Mouse (Mus musculus): ENCODE data around the gene Fundc1. TPM values are rescaled to one million over a fixed set of nuclear protein-coding genes. Genes with fewer than 3 reads are reported as not detected.
A peak's percentile ranks its signal among the peaks of the same experiment; 100 is the strongest.
"Not testable (repeated sequence)": the region's sequence is repeated elsewhere in the genome, so short reads cannot be mapped to it uniquely, and the experiment has no call there.

Gene Fundc1
- polyA plus RNA-seq (2015; fragmentation: Nextera tagmentation; extraction: Ambion mirVana) = 68.9 and 70.7 TPM in 2 replicates

DNA sequence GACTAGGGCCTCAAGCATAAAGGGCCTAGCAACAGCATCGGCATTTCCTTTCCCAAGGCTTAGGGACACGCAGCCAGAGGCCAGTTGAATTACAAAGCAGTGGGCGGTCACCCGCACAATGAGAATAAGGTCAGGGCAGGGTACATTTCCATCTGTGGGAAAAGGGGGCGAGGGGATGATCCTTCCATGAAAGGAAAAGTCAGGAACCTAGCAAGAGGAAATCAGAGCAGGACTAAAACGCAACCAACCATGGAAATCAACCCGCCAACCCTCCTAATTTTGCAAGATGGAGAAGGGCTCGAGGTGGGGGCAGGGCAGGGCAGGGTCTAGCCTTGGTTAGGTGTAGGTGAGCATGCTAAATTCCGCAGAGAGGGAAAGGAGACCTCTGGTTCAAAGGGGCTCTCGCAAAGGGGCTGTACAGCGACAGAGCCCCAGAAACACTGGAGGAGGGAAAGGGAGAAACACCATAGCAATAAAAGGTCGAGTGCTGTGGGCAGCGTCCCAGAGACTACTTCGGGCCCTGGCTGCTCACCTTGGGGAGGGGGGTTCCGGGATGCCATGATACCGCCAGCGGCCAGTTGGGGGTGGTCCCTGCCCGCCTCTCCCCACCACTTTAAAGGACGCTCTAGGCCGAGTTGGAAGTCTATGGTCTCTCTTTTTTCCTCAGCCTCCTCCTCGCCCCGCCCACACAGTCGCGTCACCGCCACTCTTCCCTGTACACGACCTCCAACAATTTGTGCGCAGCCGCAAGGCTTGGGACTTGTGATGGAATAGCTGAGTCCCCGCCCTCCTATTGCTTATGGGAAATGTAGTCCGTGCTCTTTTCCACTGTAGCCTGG, at the start of gene Fundc1:
TSS of gene Fundc1 (minus strand) at position 705 of the 839 bp plus-strand sequence.
- Histone ChIP-seq H3K27me3 (no peaks in the 10 kb centered on the region), H3K36me3 (no peaks in the 10 kb centered on the region), H3K9ac (peak within 1 kb of the TSS; percentile 65), H3K4me3 (peak within 1 kb of the TSS; percentile 50), H3K4me1 (no peaks in the 10 kb centered on the region), H3K27ac (peak within 1 kb of the TSS; percentile 84), H3K4me2 (replicated peaks) (peak within 1 kb of the TSS; percentile 56), H3K9me3 (no peaks in the 10 kb centered on the region)
- peak; percentile 99 for ATAC-seq (ENCODE audit: low FRiP score, low read depth)
- 11% methylated on average over 29 of the region's 30 CpGs for WGBS

DNA sequence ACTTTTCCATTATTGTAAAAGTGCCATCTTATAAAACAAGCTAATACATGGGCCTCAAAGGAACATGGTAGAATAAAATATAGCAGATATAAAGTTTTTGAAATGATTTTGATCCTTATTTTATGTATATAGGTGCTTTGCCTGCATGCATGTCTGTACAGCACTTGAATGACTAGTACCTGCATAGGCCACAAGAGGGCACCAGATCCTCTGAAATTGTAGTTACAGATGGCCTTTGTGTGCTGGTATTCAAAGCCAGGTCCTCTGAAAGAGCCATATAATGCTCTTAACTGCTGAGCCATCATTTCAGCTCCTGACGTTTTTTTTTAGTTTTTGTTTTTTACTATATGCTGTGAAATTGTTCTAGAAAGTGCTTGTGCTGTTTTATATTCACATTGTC, 39.1 kb upstream of the Fundc1 start:
- Histone ChIP-seq H3K9ac (no peak overlapping the region), H3K4me3 (no peak overlapping the region), H3K36me3 (no peaks in the 10 kb centered on the region), H3K27me3 (no peaks in the 10 kb centered on the region), H3K27ac (no peak overlapping the region), H3K9me3 (no peaks in the 10 kb centered on the region; the same call in 1 of the 2 replicates), H3K4me1 (no peaks in the 10 kb centered on the region), H3K4me2 (replicated peaks) (no peak overlapping the region)
- ATAC-seq (ENCODE audit: low FRiP score, low read depth) = no peak
- WGBS = 82% methylated on average over 1 of the region's 1 CpGs

DNA sequence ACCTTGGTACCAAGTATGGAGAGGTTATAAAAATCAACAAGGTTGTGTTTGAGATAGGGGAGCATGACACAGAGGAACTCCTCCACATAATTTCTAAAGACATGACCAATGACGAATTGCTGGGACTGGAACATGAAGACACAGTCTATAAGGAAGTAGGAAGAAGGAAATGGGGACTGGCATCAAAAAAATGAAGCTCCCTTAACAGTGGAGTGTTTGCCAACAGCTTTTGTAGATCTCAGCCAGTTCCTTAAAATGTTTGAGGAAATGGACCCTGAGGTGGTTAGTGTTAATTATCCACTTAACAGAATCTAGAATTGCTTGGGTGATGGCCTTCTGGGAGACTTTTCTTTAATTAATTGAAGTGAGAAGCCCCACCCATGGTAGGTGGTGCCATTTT, 36.6 kb upstream of the Fundc1 start:
- 75% methylated on average over 1 of the region's 1 CpGs for WGBS
- Histone ChIP-seq H3K36me3 (no peaks in the 10 kb centered on the region), H3K27ac (no peak overlapping the region), H3K27me3 (no peaks in the 10 kb centered on the region), H3K4me1 (no peaks in the 10 kb centered on the region), H3K9ac (no peak overlapping the region), H3K4me2 (replicated peaks) (no peak overlapping the region), H3K9me3 (no peaks in the 10 kb centered on the region; the same call in 1 of the 2 replicates), H3K4me3 (no peak overlapping the region)
- ATAC-seq (ENCODE audit: low FRiP score, low read depth) = no peak

DNA sequence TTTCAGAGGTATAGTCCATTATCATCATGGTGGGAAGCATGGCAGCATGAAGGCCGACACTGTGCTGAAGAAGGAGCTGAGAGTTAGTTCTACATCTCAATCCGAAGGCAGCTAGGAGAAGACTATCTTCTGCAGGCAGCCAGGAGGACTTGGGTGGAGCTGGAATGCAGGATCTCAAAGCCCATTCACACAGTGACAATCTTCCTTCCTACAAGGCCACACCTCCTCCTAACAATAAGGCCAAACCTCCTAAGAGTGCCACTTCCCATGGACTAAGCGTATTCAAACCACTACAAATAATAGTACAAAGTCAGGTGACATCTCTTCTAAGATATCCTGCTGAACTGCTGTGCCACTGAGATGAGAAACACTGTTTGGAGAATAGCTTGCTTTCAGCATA, 35.5 kb upstream of the Fundc1 start:
- WGBS = 85% methylated on average over 3 of the region's 3 CpGs

DNA sequence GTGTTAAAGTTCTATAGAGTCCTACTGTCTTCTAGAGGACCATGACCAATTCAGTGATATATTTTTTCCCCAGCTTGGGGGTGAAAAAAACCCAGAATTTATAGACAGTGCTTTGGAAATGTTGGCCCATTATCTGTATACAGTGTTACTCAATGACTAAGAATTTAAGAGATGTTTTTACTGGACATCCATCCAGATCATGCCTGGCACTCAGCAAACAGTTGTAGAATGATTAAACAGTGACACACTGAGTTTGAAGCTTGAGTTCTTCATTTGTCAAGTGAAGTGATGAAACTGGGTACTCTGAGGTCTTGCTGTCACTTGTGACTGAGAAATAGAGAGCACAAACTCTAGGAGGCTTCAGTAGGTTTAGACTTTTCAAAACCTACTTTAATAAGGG, 21.2 kb upstream of the Fundc1 start:
- no peaks in the 10 kb centered on the region for H3K36me3 ChIP-seq
- H3K4me1 ChIP-seq = no peaks in the 10 kb centered on the region
- H3K4me3 ChIP-seq = no peak overlapping the region
- no peaks in the 10 kb centered on the region for H3K9me3 ChIP-seq
- no peak overlapping the region for H3K9ac ChIP-seq
- no peak overlapping the region for H3K27ac ChIP-seq
- H3K27me3 ChIP-seq = no peaks in the 10 kb centered on the region
- no peak for ATAC-seq (ENCODE audit: low FRiP score, low read depth)
- no peak overlapping the region for H3K4me2 ChIP-seq (replicated peaks)

More for the DNA sequence above, 35.5 kb upstream of the Fundc1 start:
- Histone ChIP-seq H3K36me3 (no peaks in the 10 kb centered on the region), H3K9me3 (no peaks in the 10 kb centered on the region; the same call in 1 of the 2 replicates), H3K4me2 (replicated peaks) (no peak overlapping the region), H3K27me3 (no peaks in the 10 kb centered on the region), H3K4me3 (no peak overlapping the region), H3K27ac (no peak overlapping the region), H3K9ac (no peak overlapping the region), H3K4me1 (no peaks in the 10 kb centered on the region)
- no peak for ATAC-seq (ENCODE audit: low FRiP score, low read depth)

DNA sequence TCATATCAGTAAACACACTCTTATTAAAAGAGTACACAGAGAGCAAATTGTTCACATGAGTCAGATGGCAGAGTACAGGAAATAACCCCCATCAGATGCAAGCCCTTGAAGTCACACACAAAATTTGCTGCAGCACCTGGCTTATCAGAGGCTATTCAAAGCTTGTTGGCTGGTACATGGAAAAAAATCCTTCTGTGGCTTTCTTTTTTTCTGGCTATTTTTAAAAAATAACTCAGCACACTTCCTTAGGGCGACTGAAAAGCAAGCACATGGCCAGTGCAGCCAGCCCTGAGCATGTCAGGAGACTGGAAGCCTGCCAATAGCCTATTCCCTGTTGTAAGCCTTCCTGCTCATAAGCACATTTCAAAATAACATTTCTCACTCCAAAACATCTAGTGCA, 18.6 kb upstream of the Fundc1 start:
- Histone ChIP-seq H3K9me3 (no peaks in the 10 kb centered on the region), H3K36me3 (no peaks in the 10 kb centered on the region), H3K9ac (no peak overlapping the region), H3K4me1 (no peaks in the 10 kb centered on the region), H3K4me2 (replicated peaks) (no peak overlapping the region), H3K4me3 (no peak overlapping the region), H3K27me3 (no peaks in the 10 kb centered on the region), H3K27ac (no peak overlapping the region)
- ATAC-seq (ENCODE audit: low FRiP score, low read depth) = no peak
- WGBS = 24% methylated on average over 1 of the region's 1 CpGs

DNA sequence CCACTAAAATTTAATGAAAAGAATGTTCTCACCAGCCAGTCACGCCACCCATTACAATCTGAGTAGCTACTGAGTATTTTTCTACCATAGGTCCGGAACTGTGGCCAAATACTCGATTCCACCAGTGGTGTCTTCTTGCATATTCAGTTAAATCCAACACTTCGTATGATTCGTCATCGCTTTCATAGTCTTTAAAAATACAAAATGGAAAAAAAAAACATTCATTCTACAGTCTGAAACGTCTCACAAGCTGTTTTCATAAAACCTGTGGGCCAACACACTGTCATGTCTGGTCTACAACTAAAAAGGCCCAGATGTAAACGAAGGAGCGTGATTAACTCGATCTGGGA, 879 bp downstream of the Fundc1 start:
- H3K4me3 ChIP-seq = peak overlapping the region; percentile 50
- peak overlapping the region; percentile 56 for H3K4me2 ChIP-seq (replicated peaks)
- ATAC-seq (ENCODE audit: low FRiP score, low read depth) = no peak
- WGBS = 35% methylated on average over 10 of the region's 10 CpGs
- H3K4me1 ChIP-seq = no peaks in the 10 kb centered on the region
- H3K27ac ChIP-seq = peak overlapping the region; percentile 84
- no peaks in the 10 kb centered on the region for H3K27me3 ChIP-seq
- H3K9ac ChIP-seq = peak overlapping the region; percentile 65
- no peaks in the 10 kb centered on the region for H3K9me3 ChIP-seq
- H3K36me3 ChIP-seq = no peaks in the 10 kb centered on the region

DNA sequence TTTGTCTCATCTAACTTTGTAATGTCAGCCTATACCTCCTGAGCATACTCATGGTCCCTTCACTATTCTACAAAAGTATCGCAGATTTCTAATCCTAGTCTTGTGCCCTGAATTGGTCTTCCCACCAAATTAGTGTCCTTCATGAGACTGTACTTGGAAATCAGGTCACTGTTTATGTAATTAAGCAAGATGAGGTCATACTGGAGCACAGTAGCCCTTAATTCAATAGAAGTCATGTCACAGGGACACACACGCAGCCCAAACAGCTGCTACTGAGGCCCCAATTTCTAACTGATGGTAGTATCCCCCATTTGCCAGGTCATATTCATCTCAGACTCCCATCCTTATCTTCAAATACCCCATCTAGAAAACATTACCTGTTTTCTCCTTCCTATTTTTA, 3.5 kb downstream of the Fundc1 start:
- 77% methylated on average over 2 of the region's 2 CpGs for WGBS
- no peak overlapping the region for H3K4me3 ChIP-seq
- no peaks in the 10 kb centered on the region for H3K9me3 ChIP-seq
- H3K9ac ChIP-seq = no peak overlapping the region
- H3K4me1 ChIP-seq = no peaks in the 10 kb centered on the region
- H3K27ac ChIP-seq = no peak overlapping the region
- ATAC-seq (ENCODE audit: low FRiP score, low read depth) = no peak
- no peaks in the 10 kb centered on the region for H3K36me3 ChIP-seq
- H3K4me2 ChIP-seq (replicated peaks) = no peak overlapping the region
- H3K27me3 ChIP-seq = no peaks in the 10 kb centered on the region

DNA sequence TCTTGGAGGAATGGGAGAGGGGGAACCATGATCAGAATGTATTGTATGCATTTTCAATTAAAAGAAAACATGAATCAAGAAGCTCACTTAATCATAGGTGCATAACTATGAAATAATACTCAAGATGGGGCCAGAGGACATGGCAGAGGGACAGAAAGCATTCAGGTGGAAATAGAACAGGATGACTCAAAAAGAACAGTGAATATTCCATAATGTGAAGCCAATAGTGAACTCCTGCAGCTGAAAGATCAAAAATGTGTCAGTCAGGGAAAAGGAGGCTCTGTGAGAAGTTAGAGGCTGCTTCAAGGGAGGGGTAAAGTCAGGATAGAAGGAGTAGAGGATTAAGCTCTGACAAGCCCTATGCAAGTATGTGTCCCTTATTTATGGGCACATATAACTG, 6.4 kb downstream of the Fundc1 start:
- H3K36me3 ChIP-seq = no peaks in the 10 kb centered on the region
- H3K4me2 ChIP-seq (replicated peaks) = no peak overlapping the region
- H3K27me3 ChIP-seq = no peaks in the 10 kb centered on the region
- no peak for ATAC-seq (ENCODE audit: low FRiP score, low read depth)
- no peak overlapping the region for H3K27ac ChIP-seq
- H3K9ac ChIP-seq = no peak overlapping the region
- H3K4me1 ChIP-seq = no peaks in the 10 kb centered on the region
- no peaks in the 10 kb centered on the region for H3K9me3 ChIP-seq
- H3K4me3 ChIP-seq = no peak overlapping the region

DNA sequence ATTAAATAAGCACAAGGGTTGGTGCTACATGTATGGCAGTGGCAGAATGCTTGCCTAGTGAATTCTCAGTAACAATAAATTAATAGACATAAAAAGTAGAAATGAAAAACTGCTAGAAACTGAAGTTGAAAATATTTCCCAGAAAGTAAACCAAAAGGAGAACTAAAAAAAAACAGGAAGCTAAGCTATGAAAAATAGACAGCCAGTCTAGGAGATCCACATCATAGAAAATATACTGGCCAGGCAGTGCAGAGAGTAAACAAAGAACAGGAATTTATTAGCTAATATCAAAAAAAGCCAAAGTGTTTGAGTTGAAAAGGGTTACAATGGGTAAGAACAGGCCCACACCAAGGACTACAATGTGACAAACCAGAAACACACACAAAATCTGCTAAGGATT, 7.4 kb downstream of the Fundc1 start:
- Histone ChIP-seq H3K9ac (no peak overlapping the region), H3K4me3 (no peak overlapping the region), H3K9me3 (no peaks in the 10 kb centered on the region), H3K4me2 (replicated peaks) (no peak overlapping the region), H3K4me1 (no peaks in the 10 kb centered on the region), H3K27me3 (no peaks in the 10 kb centered on the region), H3K36me3 (no peaks in the 10 kb centered on the region), H3K27ac (no peak overlapping the region)
- no peak for ATAC-seq (ENCODE audit: low FRiP score, low read depth)

DNA sequence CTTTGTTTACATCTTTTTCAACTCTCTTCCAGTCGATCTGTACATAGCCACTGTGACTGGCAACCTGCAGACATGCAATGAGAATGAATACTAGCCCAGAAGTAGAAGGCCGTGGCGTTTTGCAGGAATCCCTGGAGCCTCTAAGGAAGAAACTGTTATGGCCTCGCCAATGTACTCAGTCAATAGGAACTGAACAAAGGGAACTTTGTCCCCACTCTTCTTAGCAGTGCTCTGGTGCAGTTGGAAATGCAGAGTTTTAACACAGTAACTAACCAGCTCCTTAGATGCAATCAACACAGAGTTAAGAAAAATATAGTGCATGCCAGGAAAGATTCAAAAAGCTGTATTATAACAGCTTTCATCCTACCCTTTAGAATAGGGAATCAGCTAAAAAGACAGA, 13.4 kb downstream of the Fundc1 start:
- no peak overlapping the region for H3K4me3 ChIP-seq
- H3K27ac ChIP-seq = no peak overlapping the region
- 78% methylated on average over 4 of the region's 4 CpGs for WGBS

DNA sequence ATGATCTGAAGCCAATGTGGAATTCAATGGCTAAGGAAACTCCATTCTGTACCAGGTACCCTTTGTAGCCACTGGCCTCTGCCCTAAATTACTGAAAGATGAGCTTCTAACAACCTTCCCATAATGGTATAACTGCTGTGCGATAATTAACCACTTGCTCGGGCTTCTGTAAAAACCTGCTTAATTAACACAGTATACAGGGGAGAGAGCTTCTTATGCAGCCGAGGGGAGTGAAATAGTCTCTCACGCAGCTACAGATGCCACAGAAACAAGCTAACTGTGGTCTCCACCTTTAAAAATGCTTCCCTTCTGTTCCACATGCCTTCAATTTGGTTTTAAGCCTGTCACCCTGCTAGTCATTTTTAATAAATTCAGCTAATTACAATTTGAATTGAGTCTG, 17.6 kb downstream of the Fundc1 start:
- 46% methylated on average over 4 of the region's 4 CpGs for WGBS
- no peaks in the 10 kb centered on the region for H3K9me3 ChIP-seq
- no peaks in the 10 kb centered on the region for H3K27me3 ChIP-seq
- H3K4me3 ChIP-seq = no peak overlapping the region
- H3K4me2 ChIP-seq (replicated peaks) = no peak overlapping the region
- no peak for ATAC-seq (ENCODE audit: low FRiP score, low read depth)
- H3K36me3 ChIP-seq = no peaks in the 10 kb centered on the region
- H3K9ac ChIP-seq = no peak overlapping the region
- H3K4me1 ChIP-seq = no peaks in the 10 kb centered on the region
- no peak overlapping the region for H3K27ac ChIP-seq

More for the DNA sequence above, 13.4 kb downstream of the Fundc1 start:
- ATAC-seq (ENCODE audit: low FRiP score, low read depth) = no peak
- no peaks in the 10 kb centered on the region for H3K9me3 ChIP-seq
- no peaks in the 10 kb centered on the region for H3K36me3 ChIP-seq
- no peak overlapping the region for H3K4me2 ChIP-seq (replicated peaks)
- H3K27me3 ChIP-seq = no peaks in the 10 kb centered on the region
- no peaks in the 10 kb centered on the region for H3K4me1 ChIP-seq
- H3K9ac ChIP-seq = no peak overlapping the region

DNA sequence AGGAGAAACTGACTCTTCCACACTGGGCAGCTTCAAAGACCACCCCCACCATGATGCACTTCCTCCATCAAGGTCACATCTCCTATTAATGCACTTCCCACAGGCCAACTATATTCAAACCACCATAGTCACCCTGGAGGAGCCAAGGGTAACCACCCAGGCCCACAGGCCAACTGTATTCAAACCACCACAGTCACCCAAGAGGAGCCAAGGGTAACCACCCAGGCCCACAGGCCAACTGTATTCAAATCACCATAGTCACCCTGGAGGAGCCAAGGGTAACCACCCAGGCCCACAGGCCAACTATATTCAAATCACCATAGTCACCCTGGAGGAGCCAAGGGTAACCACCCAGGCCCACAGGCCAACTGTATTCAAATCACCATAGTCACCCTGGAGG, 20.5 kb downstream of the Fundc1 start:
- not testable (repeated sequence) for H3K4me3 ChIP-seq; H3K9ac ChIP-seq; H3K4me1 ChIP-seq; H3K9me3 ChIP-seq; ATAC-seq (ENCODE audit: low FRiP score, low read depth); H3K4me2 ChIP-seq (replicated peaks); H3K36me3 ChIP-seq; H3K27me3 ChIP-seq; H3K27ac ChIP-seq

All from limb, embryonic 13.5 days (tissue).